Mouse (Mus musculus): ENCODE data around the gene 1700015F17Rik. TPM values are rescaled to one million over a fixed set of nuclear protein-coding genes. Genes with fewer than 3 reads are reported as not detected.
A peak's percentile ranks its signal among the peaks of the same experiment; 100 is the strongest.

1700015F17Rik gene
- polyA plus RNA-seq (2016; fragmentation: Nextera tagmentation; extraction: Ambion mirVana): not detected in 2 replicates

DNA sequence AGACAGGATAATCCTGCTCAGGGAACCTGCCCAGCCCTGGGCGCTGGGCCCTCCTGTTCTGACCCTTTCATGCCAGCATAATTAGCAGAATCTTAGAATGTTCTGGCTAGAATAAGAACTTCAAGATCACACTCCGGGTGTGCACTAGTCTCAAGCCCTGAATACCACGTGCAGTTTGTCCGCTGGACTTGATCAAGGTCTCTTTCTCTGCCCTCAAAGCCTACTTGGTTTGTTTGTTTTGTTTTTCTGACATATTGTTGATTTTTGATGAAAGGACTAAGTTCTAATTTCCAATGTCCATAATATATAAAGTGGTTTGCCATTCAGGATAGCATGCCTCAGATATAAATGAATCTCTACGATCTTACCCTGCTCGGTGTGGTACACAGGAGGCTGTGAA, at the start of gene 1700015F17Rik:
TSS of gene 1700015F17Rik (minus strand) at position 101 of the 400 bp plus-strand sequence.
- Histone ChIP-seq H3K4me1 (replicated peaks) (no peaks in the 10 kb centered on the region), H3K9ac (replicated peaks) (no peak within 1 kb of the TSS), H3K27me3 (no peaks in the 10 kb centered on the region), H3K4me2 (no peak within 1 kb of the TSS), H3K27ac (no peak within 1 kb of the TSS), H3K9me3 (no peaks in the 10 kb centered on the region), H3K4me3 (replicated peaks) (no peak within 1 kb of the TSS), H3K36me3 (no peaks in the 10 kb centered on the region)
- ATAC-seq (ENCODE audit: insufficient number of reproducible peaks, insufficient read depth, low FRiP score, low TSS enrichment, low read depth): no peak
- 92% methylated on average over 6 of the region's 6 CpGs for WGBS

DNA sequence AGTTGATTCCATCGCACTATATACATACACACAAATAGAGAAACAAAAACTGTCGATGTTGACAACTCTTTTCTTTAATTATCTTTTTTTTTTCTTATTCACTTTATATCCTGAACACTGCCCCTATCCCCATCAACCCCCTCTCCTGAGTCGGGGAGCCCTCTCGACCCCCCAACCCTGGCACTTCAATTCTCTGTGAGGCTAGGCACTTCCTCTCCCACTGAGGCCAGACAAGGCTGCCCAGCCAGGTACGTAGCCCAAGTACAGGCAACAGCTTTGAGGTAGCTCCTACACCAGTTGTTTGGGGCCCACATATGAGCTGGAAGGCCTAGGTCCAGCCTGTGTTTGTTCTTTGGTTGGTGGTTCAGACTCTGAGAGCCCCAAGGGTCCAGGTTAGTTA, 36.5 kb upstream of the 1700015F17Rik start:
- ATAC-seq (ENCODE audit: insufficient number of reproducible peaks, insufficient read depth, low FRiP score, low TSS enrichment, low read depth): no peak
- no peaks in the 10 kb centered on the region for H3K9me3 ChIP-seq
- H3K4me2 ChIP-seq: peak overlapping the region; percentile 78
- H3K36me3 ChIP-seq: peaks cover 15% of the 10 kb centered on the region
- no peaks in the 10 kb centered on the region for H3K4me1 ChIP-seq (replicated peaks)
- H3K4me3 ChIP-seq (replicated peaks): no peak overlapping the region
- WGBS: 80% methylated on average over 5 of the region's 5 CpGs
- no peaks in the 10 kb centered on the region for H3K27me3 ChIP-seq
- no peak overlapping the region for H3K9ac ChIP-seq (replicated peaks)
- H3K27ac ChIP-seq: no peak overlapping the region

DNA sequence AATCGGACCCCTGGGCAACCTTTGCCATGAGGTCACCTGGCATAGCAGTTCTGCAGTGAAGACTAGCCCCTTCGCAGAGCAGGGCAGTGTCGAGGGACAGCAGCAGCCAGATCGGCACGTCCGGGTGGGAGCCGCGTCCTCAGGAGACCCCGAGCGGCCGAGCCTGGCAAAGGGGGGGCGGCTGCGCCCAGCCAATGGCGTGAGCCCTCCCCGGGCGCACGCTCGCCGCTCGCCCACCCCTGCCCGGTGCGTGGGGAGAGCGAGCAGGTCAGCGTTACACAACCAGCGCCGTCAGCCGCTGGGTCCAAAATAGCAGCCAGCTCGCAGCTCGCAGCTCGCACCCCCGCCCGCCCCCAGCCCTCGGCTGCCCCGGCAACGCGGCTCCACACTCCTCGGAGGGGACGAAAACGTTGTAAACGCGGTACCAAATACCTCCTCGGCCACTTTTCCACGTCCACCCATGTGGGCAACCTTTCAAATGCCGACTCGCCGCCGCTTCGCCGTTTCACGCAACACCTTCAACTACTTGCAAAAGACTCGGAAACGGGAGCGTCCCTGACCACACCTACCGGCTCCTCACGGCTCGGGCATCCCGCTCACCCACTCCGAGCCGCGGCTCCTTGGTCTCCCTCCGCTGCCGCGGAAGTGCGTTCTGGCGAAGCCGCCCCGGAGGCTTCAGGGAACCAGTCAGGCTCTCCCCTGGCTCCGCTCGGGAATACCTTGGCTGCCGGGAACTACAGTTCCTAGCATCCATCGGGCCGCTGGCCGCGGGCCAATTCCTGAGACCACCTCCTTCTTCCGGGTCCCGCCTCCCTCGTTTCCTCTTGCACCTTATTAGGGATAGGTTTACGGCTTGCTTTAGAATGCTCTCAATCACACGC, 35.5 kb upstream of the 1700015F17Rik start, which contains the start of gene Cldn12:
TSS of gene Cldn12 (minus strand) at position 763 of the 881 bp plus-strand sequence.
- Histone ChIP-seq H3K4me2 (peak within 1 kb of the TSS; percentile 78), H3K27ac (peak within 1 kb of the TSS; percentile 95), H3K9me3 (no peaks in the 10 kb centered on the region), H3K4me1 (replicated peaks) (no peaks in the 10 kb centered on the region), H3K4me3 (replicated peaks) (peak within 1 kb of the TSS; percentile 71), H3K36me3 (peaks cover 17% of the 10 kb centered on the region), H3K9ac (replicated peaks) (peak within 1 kb of the TSS; percentile 70), H3K27me3 (no peaks in the 10 kb centered on the region)
- WGBS: under 1% methylated on average over 77 of the region's 79 CpGs
- peak; percentile 96 for ATAC-seq (ENCODE audit: insufficient number of reproducible peaks, insufficient read depth, low FRiP score, low TSS enrichment, low read depth)

DNA sequence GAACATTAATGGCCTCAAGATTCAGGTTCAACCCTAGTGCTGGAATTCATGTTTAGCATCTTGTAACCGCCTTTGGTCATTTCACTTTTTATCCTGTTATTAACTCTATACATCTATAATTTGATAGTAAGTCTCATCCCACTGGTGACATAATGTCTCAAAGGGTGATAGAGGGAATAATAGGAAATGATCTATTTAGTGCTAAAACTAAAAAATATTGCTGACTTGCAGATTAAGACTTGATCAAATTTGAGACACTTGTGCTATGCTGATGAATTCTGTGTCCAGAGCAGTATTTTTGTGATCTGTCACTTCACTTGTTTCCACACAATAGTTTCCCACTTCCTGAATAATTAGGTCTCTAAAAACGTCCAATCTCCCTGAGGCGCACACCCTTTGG, 32.5 kb upstream of the 1700015F17Rik start:
- Histone ChIP-seq H3K4me3 (replicated peaks) (no peak overlapping the region), H3K36me3 (peaks cover 33% of the 10 kb centered on the region), H3K27me3 (no peaks in the 10 kb centered on the region), H3K4me2 (no peak overlapping the region), H3K4me1 (replicated peaks) (no peaks in the 10 kb centered on the region), H3K27ac (no peak overlapping the region), H3K9ac (replicated peaks) (no peak overlapping the region), H3K9me3 (no peaks in the 10 kb centered on the region)
- ATAC-seq (ENCODE audit: insufficient number of reproducible peaks, insufficient read depth, low FRiP score, low TSS enrichment, low read depth): no peak
- WGBS: 91% methylated on average over 3 of the region's 3 CpGs

DNA sequence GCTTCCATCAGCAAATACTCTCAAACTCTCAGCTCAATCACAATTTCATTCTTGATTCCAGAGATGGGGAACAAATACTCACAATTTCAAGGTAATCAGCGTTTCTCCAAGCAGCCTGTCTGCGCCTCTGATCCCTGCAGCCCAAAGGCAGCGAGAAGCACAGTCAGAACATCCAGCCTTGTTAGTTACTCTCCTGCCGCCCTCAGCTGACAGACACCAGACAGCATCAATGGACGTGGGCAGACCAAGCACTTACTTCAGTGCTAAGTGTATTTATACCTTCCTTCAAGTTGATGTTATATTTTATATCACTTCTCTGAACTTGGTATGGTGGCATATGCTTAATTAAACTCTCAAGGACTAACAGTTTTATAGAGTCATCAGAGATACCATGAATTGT, 32.0 kb upstream of the 1700015F17Rik start:
- no peak for ATAC-seq (ENCODE audit: insufficient number of reproducible peaks, insufficient read depth, low FRiP score, low TSS enrichment, low read depth)
- H3K4me2 ChIP-seq: no peak overlapping the region

DNA sequence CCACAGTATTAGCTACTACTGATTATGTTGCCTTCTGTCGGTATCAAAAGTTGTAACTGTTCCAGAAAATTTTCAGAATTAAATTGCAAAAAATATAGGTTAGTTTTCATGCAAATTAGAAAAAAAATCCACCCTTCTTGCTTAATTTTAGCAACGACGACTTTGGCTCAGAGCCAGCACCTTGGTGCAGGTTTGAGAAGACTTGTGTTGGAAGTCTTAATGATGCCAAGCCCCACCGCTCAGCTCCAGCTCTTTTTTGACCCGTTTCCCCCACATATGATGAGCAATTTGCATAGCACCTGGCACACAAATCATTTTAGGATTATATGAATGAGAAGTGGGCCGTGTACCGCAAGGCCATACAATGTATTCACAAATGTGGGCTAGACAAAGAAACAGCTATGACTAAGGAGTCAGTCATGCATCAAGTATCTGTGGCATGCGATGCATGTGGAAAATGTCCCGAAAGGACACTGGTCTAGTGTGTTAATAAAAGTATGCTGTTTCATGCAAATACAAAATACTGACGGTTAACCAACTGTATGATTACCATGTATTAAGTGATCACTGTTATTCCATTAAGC, 31.5 kb upstream of the 1700015F17Rik start:
- Histone ChIP-seq H3K27me3 (no peaks in the 10 kb centered on the region), H3K4me3 (replicated peaks) (no peak overlapping the region), H3K27ac (no peak overlapping the region), H3K9me3 (no peaks in the 10 kb centered on the region), H3K36me3 (peaks cover 35% of the 10 kb centered on the region), H3K9ac (replicated peaks) (no peak overlapping the region), H3K4me1 (replicated peaks) (no peaks in the 10 kb centered on the region), H3K4me2 (no peak overlapping the region)
- WGBS: 88% methylated on average over 10 of the region's 10 CpGs
- no peak for ATAC-seq (ENCODE audit: insufficient number of reproducible peaks, insufficient read depth, low FRiP score, low TSS enrichment, low read depth)

More for the DNA sequence above, 32.0 kb upstream of the 1700015F17Rik start:
- Histone ChIP-seq H3K36me3 (peaks cover 35% of the 10 kb centered on the region), H3K27ac (no peak overlapping the region), H3K4me3 (replicated peaks) (no peak overlapping the region), H3K27me3 (no peaks in the 10 kb centered on the region), H3K9ac (replicated peaks) (no peak overlapping the region), H3K9me3 (no peaks in the 10 kb centered on the region), H3K4me1 (replicated peaks) (no peaks in the 10 kb centered on the region)
- 89% methylated on average over 5 of the region's 5 CpGs for WGBS

DNA sequence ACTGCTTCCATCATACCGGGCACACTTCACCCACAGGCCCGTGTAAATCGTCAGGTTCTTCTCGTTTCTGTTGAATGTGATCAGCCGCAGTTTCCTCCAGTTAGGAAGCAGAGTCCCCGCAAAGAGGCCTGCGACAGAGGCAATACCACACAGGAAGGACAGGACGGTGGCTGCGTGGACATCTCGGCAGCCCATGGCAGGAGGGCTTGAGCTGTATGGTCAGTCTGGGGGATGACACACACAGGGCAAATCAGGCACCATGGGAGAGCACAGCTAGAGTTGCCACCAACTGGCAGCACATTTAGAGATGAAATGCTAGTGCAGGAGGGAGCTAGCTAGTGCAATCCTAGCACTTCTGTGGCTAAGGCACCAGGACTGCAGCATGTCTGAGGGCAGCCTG, 29.3 kb upstream of the 1700015F17Rik start:
- no peak for ATAC-seq (ENCODE audit: insufficient number of reproducible peaks, insufficient read depth, low FRiP score, low TSS enrichment, low read depth)
- Histone ChIP-seq H3K27ac (no peak overlapping the region), H3K4me1 (replicated peaks) (no peaks in the 10 kb centered on the region), H3K27me3 (no peaks in the 10 kb centered on the region), H3K9me3 (no peaks in the 10 kb centered on the region), H3K9ac (replicated peaks) (no peak overlapping the region), H3K4me3 (replicated peaks) (no peak overlapping the region), H3K4me2 (no peak overlapping the region), H3K36me3 (peaks cover 44% of the 10 kb centered on the region)
- WGBS: 86% methylated on average over 10 of the region's 10 CpGs

DNA sequence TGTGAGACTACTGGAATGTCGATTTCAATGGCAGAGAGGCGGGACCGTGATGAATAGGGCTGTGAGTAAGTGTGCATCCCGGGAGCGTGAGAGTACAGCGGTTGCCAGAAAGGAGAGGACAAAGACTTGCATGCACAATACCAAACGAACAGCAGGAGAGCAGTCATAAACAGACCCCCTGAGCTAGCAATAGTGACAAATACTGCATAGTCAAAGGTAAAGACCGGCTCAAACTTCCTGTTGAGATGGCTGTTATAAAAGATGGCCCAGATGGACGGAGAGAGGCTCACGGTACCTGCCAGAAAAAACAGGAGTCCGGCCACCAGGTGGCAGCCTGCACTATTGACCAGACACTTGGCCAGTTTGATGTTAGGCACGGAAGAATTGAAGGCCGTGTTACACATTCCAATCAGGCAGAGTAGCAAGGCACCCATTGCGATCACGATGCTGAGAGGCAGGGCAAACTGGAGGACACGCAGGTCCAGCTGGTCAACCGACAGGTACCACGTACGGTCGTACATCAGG, 28.8 kb upstream of the 1700015F17Rik start:
- H3K9ac ChIP-seq (replicated peaks): no peak overlapping the region
- H3K36me3 ChIP-seq: peaks cover 44% of the 10 kb centered on the region
- no peaks in the 10 kb centered on the region for H3K4me1 ChIP-seq (replicated peaks)
- WGBS: 61% methylated on average over 20 of the region's 20 CpGs
- H3K27me3 ChIP-seq: no peaks in the 10 kb centered on the region
- no peaks in the 10 kb centered on the region for H3K9me3 ChIP-seq
- H3K27ac ChIP-seq: no peak overlapping the region
- no peak overlapping the region for H3K4me3 ChIP-seq (replicated peaks)
- peak; percentile 37; the same call in 1 of the 2 replicates for ATAC-seq (ENCODE audit: insufficient number of reproducible peaks, insufficient read depth, low FRiP score, low TSS enrichment, low read depth)
- no peak overlapping the region for H3K4me2 ChIP-seq

DNA sequence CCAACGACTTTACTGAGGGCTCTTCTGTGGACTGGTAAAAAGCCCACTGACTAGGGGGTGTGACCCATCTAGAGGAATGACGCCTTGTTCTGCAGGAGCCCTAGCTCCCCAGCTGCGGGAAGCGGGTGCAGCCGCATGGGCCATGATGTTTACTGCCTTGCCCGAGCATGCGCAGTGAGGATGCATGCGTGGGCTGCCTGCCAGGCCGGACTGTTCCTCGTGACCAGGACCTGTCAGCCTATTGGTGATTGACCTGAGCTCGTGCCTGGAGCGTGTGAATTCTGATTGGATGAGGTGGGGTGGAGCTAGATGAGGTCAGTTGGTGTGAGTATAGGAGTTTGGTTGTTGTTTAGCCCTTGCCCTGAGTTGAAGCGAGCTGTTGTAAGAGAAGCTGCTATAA, 25.5 kb upstream of the 1700015F17Rik start:
- Histone ChIP-seq H3K9ac (replicated peaks) (no peak overlapping the region), H3K4me2 (no peak overlapping the region), H3K9me3 (no peaks in the 10 kb centered on the region), H3K36me3 (peaks cover 28% of the 10 kb centered on the region), H3K27me3 (no peaks in the 10 kb centered on the region), H3K27ac (no peak overlapping the region), H3K4me3 (replicated peaks) (no peak overlapping the region), H3K4me1 (replicated peaks) (no peaks in the 10 kb centered on the region)
- WGBS: 90% methylated on average over 13 of the region's 13 CpGs
- ATAC-seq (ENCODE audit: insufficient number of reproducible peaks, insufficient read depth, low FRiP score, low TSS enrichment, low read depth): no peak

DNA sequence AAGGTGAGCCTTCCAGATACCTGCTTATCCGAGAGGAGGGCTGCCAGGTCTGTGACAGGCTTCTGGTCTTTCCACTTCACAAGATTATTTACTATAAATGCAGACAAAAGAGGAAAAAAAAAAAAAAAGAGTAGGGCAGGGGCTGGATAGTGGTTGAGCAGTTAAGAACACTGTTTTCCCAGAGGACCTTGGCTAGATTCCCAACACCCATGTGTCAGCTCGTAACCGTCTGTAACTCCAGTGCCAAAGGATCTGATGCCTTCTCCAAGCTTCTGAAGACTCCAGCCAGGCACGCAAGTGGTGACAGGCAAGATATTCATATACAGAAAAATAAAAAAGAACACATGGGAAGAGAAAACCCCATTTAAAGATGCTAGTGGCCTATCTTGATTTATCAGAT, 24.4 kb upstream of the 1700015F17Rik start:
- WGBS: 95% methylated on average over 4 of the region's 4 CpGs
- Histone ChIP-seq H3K9ac (replicated peaks) (no peak overlapping the region), H3K4me1 (replicated peaks) (no peaks in the 10 kb centered on the region), H3K27me3 (no peaks in the 10 kb centered on the region), H3K36me3 (peaks cover 28% of the 10 kb centered on the region), H3K27ac (no peak overlapping the region), H3K4me3 (replicated peaks) (no peak overlapping the region), H3K9me3 (no peaks in the 10 kb centered on the region), H3K4me2 (no peak overlapping the region)
- ATAC-seq (ENCODE audit: insufficient number of reproducible peaks, insufficient read depth, low FRiP score, low TSS enrichment, low read depth): no peak

DNA sequence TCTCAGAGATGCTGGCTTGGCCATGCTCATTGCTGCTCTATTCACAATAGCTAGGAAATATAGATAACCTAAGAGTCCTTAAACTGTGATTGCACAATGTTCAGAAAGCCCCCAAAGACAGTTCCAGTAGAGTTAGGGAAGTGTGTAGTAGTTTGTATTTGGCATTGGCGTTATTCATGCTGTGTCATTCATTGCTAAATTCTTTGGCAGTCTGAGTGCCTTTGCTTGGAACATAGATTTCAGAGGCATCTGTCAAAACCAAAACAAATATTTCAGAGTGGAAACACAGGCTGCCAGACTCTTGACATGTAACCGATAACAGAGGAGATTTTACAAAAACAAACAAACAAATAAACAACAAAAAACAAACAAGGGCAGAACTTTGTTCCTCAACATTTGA, 22.6 kb upstream of the 1700015F17Rik start:
- peaks cover 13% of the 10 kb centered on the region; the same call in 1 of the 2 replicates for H3K36me3 ChIP-seq
- WGBS: 90% methylated on average over 2 of the region's 2 CpGs
- H3K4me2 ChIP-seq: no peak overlapping the region
- no peaks in the 10 kb centered on the region for H3K9me3 ChIP-seq
- H3K27me3 ChIP-seq: no peaks in the 10 kb centered on the region; the same call in 1 of the 2 replicates
- H3K27ac ChIP-seq: no peak overlapping the region
- ATAC-seq (ENCODE audit: insufficient number of reproducible peaks, insufficient read depth, low FRiP score, low TSS enrichment, low read depth): no peak
- no peak overlapping the region for H3K4me3 ChIP-seq (replicated peaks)
- H3K9ac ChIP-seq (replicated peaks): no peak overlapping the region
- H3K4me1 ChIP-seq (replicated peaks): no peaks in the 10 kb centered on the region

Data from limb, embryonic 12.5 days (tissue).